Mouse (Mus musculus) heart, postnatal 4 days (tissue): ENCODE measurements at regions not wholly inside any gene's neighbourhood (a gene's known extent, or its start where the extent isn't known, plus 50 kb on each side); places are given as distances from the start of the nearest gene placed in this dataset.

Source experiments
- DNase-seq: peaks from one replicate; pipeline ENCODE4 v3.0.0; 2021

DNA sequence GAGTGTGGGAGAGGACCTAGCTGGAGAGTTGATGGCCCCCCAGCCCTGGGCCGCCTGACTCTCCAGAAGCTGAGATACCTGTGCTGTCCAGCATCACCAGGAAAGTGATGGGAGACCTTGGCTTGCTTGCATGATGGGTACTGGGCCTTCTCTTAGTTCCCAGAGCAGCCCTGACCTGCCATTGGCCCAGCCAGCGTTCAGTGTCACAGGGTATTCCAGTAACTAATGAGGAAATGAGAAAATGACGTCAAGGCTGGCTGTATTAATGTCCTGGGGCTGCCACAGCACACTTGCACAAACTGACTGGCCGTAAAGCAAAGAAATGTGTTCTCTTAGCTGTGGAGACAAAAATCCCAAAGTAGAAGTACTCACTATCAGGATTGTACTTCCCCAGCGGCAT, 307.5 kb downstream of the Tbc1d1 start:
- DNase-seq, result no peak

DNA sequence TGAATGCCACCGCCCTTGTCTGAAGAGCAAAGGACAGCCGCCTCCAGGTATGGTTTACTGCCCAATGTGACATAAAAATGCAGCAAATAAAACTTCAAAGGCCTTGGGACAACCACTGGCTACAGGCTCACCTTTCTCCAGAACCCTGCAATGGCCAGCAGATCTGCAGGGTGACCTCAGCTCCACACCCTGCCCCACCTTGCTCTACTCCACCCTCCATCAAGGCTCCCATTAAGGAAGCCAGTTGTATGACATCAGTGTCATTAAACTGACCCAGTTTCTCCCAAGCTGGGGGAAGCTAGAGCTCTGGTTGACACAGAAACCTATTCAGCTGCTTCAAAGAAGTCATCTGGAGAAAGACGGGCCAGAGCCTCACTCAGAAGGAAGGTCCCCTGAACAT, 310.2 kb downstream of the Tbc1d1 start:
- no peak for DNase-seq

GRCm38 (mm10) chr5:64467856-64468255, 311.8 kb downstream of the Tbc1d1 start:
- DNase-seq, result no peak

GRCm38 (mm10) chr5:64468307-64468706, 312.2 kb downstream of the Tbc1d1 start:
- DNase-seq, result no peak

DNA sequence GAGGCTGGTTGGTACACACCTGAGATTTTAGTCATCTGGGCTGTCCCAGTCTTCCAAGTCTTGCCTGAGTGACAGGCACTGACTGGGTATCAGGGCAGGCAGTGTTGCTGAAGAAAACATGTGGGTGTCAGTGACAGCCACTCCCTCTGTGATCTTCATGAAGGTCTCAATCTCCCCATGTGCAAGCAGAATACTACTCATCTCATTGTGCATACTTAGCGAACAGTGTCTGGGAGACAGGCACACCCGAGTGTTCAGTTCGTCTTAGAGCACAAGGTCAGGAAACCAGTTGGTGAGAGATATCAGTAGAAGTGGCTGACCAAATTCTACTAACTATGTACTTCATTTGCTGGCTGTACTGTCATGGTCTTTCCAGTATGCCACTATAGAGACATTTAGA, 315.9 kb downstream of the Tbc1d1 start:
- DNase-seq, result no peak

- DNase-seq, result no peak
Measured at GRCm38 (mm10) chr5:64472415-64472814, 316.3 kb downstream of the Tbc1d1 start.

DNA sequence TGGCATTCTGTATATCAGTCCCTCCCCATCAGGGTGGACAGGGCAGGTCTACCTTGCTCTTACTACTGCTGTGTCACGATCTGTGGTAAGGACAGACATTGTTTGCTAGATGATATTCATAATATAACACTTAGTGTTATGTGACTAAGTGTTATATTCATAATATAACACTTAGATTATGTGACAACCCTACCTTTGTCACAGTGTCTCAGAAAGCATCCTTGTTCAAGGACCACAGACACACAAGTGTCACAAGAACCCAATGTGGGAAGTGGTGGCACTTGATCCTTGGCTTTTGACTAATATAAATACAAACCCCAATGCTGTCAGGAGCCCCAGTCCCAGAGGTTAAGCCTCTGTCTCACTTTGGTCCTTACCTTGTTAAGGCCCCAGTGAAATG, 318.8 kb downstream of the Tbc1d1 start:
- no peak for DNase-seq

DNA sequence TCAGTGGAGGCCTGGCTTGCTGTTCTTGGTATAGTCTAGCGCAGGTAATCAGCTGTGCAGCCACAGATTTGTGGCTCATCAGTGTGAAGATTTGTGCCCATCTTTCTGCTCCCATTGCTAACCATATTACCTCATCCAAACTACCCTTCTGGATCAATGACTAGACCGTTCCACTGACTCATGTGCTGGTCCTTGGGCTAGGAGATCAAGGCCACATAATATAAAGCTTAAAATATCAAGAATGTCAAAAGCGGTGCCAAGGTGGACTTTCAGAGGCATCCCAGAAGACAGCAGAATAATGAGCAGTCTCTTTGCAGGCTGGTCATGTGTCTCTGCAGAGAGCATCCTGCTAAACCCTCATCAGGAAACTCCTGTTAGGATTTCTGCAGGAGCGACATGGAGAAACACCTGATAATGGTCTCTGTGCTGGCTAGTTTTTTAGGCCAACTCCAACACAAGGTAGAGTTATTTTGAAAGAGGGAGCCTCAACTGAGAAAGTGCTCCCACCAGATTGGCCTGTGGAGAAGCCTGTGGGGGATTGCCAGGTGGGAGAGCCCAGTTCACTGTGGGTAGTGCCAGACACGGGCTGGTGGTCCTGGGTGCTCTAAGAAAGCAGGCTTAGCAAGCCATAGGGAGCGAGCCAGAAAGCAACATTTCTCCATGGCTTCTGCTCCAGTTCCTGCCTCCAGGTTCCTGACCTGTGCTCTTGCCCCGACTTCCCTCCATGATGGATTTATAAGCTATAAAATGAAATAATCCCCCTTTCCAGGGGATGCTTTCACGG, 319.8 kb downstream of the Tbc1d1 start:
- DNase-seq, result no peak

DNA sequence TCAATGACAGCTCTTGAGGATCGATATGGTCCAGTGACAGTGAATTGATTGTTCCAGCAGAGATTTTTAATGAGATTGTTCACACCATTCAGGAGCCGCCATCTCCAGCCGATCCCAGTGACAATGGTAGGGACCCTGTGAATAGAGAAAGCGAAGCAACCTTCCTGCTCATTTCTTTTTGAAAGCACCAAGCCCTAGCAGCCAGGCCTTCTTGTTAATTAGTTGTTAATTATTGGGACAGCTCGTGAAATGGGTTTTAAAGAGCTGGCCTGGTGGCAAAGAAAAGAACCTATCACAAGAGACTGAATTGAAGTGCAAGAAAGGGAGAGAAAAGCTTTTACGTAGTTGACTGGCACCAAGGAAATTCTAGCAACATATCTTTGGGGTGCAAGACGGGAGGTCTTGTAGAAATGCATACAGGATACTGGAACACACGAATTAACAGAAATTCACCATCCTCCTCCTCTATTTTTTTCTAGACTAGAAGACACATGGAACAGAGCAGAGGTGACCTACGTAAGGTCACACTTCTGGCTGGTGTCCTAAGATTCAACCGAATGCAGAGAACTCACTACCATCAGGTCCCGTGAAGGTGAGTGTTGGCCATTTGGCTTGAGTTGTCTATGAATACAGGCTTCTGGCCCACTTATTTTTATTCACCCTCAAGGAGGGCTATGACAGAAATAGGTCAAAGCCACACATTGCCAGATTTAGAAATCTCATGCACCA, 320.7 kb downstream of the Tbc1d1 start:
- DNase-seq, result no peak

- DNase-seq, result no peak
Measured at GRCm38 (mm10) chr5:64478143-64478542, 322.0 kb downstream of the Tbc1d1 start.

- no peak for DNase-seq
Measured at GRCm38 (mm10) chr5:64478599-64479214, 322.6 kb downstream of the Tbc1d1 start.

GRCm38 (mm10) chr5:64479315-64479714, 323.2 kb downstream of the Tbc1d1 start:
- no peak for DNase-seq

DNA sequence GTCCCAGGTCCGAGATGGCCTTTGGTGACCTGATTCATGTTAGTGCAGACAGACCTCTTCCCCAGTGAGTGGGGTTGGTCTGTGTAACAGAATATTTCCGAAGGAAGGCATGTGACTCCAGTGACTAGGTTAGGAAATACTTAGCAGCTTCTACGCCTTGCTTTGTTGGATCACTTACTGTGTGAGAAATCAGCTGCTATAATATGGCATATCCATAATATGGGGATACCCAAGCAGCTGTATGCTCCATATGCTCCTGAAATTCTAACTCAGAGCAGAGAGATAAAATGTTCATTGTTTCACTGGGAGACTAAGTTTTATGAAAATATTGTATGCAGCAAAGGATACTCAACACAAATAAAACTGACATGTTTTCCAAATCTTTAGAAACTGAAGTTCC, 318.1 kb upstream of the Klf3 start:
- DNase-seq, result no peak

DNA sequence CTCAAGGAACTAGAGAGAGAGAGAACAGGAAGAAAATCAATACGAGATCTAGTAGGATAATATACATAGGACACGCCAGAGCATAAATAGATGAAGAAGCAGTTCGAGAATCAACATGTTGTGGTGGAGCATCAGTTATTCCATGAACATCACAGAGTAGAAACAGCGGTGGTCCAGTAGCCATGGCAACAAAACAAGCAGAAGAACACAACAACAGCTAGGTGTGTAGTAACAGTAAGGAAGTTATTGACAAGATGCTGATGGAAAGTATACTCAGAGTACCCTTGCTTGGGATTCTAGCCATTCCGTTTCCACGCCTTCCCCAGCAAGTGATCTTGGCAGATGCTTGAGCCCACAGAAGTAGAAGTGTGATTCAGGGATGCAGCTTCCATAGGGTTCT, 317.3 kb upstream of the Klf3 start:
- DNase-seq, result no peak

- DNase-seq, result no peak
Measured at GRCm38 (mm10) chr5:64486761-64487160, 316.4 kb upstream of the Klf3 start.

DNA sequence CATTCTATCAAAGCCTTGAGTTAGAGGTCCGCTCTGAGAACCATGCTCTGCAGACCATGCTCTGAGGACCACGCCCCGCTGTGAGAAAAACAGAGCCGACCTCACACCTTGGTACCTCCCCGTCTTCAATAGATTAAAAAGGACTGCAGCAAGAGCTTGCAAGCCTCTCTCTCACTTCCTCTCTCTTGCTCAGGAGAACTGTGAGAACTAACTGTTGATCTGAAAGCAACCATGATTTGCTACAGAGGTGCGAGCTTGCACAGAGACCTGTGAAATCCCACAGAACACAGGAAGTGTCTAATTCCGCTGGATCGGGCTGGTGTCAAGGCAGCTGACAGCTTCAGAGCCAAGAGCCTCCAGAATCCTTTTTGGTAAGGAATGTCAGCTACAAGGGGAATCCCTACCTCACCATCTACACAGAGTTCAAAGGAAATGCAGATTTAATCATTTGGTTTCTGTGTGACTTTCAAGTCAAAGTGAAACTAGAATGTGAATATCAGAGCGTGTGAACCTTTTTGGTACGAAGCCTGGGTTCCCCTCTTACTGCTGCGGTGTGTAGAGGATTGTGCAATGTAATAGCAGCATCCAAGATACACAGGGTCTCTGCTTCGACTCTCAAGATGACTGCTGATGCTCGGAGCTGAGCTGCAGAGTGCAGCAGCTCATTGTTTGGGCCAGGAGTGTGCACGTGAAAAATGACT, 315.3 kb upstream of the Klf3 start:
- no peak for DNase-seq

GRCm38 (mm10) chr5:64489656-64490444, 313.3 kb upstream of the Klf3 start:
- no peak for DNase-seq

GRCm38 (mm10) chr5:64490445-64490950, 312.7 kb upstream of the Klf3 start:
- DNase-seq, result no peak

- DNase-seq, result no peak
Measured at GRCm38 (mm10) chr5:64494429-64494828, 308.8 kb upstream of the Klf3 start.

DNA sequence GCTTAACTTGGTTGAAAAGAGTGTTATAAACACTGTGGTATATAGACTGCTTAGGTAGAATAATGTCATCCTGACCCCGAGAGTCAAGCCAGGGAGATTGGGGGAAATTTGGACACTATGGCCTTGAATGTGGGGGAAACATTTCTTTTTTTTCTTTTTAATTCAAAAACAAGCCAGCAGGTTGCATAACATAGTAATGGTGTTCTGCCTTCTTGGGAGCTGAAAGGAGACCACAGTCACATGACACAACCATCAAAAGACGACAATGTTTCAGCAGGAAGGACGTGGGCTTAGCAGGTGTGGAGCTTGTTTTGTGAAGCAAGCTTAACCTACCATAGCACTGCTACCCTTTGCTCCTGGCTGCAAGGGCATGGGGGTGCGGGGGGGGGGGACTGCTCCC, 306.3 kb upstream of the Klf3 start:
- no peak for DNase-seq

DNA sequence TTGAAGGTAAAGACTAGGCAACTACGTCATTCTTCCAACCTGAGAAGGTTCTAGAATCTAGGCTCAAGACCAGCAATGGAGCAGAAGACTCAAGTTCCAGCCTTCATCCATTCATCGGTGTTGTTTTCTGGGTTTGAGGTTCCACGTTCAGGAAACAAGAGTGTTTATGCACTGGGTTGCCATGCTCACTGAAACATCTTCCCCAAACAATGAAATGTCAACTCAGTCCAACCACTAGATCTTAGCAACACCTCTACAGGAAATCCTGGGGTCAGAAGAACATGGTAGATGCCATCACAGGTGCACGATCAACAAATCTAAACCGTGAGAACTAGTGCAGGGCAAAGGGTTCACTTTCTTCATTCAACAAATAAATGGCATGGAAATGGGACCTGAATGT, 304.8 kb upstream of the Klf3 start:
- no peak for DNase-seq

DNA sequence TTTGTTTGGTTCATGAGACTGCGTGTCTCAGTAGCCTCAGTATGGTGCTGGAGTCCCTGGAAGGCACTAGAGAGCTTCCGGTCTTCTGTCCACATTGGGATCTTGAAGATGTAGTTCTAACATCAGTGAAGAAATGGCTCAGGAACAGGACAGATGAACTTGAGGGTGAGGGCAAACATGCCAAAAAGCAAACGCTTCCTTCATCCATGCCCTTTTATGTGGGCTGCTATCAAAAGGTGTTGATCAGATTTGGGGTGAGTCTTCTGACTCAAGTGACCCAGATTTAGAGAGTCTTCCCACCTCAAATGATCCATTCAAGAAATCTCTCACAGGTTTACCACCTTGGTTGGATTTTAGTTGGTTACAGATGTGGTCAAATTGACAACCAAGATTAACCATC, 304.1 kb upstream of the Klf3 start:
- DNase-seq, result no peak
